Mouse (Mus musculus) bone marrow macrophage, adult 2 months (primary cell): ENCODE measurements around the gene Gse1.

Source experiments
- CTCF ChIP-seq: IDR thresholded peaks from 2 replicates; pipeline ENCODE4 v1.5.1; 2012; ENCODE audit warnings: low read depth, mild to moderate bottlenecking, low read length, moderate library complexity
- POLR2A ChIP-seq: IDR thresholded peaks from 2 replicates; pipeline ENCODE4 v1.6.1; 2012; ENCODE audit warnings: mild to moderate bottlenecking, low read depth, low read length, borderline replicate concordance

DNA sequence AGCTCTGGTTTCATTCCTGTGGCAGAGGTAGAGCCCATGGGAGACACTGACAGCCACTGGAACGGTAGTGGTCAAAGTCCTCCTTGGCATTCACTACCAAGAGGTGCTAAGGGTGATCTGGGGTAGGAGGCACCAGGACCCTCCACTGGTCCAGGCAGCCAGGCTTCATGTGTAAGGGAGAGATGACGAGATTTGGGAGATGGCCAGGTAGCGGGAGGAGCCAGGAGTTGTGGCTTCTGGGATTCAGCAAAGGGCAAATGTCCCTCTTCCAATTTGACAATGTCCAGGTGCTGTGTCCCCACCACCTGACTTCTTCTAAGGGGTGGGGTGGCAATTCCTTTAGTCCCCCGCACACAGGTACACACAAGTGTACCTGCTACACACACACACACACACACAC, 184.1 kb downstream of the Gse1 start:
- no peak for TF ChIP-seq POLR2A
- TF ChIP-seq CTCF, result no peak
